In the genomic region with DNA sequence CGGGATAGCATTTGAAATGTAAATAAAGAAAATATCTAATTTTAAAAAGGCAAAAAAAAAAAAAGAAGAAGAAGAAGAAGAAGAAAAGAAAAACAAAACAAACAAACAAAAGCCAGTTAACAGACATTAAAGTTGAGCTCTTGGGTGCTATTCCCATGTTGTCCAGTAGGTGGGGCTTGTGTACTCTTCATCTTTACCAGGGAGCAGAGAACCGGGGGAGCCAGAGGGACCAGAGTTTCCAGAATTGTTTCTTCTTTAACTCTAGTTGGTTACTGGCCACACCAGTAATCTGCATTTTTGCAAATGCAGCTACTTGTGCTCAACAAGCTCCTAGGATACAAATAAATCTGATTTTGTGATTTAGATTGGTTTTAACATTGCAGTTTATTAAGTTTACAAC, we compare ENCODE assay signal across 9 mouse cellular contexts.
DNase-seq lines count a peak whose midpoint lies in the region; ATAC-seq and TF ChIP-seq lines count a peak whose summit lies in the region.
"Had no signal": no experiment of that assay in that cellular context is flagged by ENCODE, and none has a peak within 500 bp of the region (broad histone marks: within the 10 kb centered on the region; RNA-seq: fewer than 3 reads in every experiment).

No protein-coding gene starts in this region.

- H3K4me1 ChIP-seq in heart, adult 2 months (ENCODE audit: control insufficient read depth, insufficient read depth, low read length): no peaks in the 10 kb centered on the region
- H3K4me1 ChIP-seq in heart, embryonic 11.5 days (ENCODE audit: control insufficient read depth, insufficient read depth, low read length): no peaks in the 10 kb centered on the region
- no peaks in the 10 kb centered on the region for H3K4me1 ChIP-seq in bone marrow, adult 2 months (ENCODE audit: control insufficient read depth, insufficient read depth, low read length)
- H3K4me1 ChIP-seq in embryonic facial prominence, embryonic 10.5 days: no peaks in the 10 kb centered on the region
- H3K4me1 ChIP-seq in midbrain, embryonic 14.5 days (ENCODE audit: control insufficient read depth, insufficient read depth, low read length): no peaks in the 10 kb centered on the region
- H3K4me1 ChIP-seq: liver, embryonic 15.5 days had no signal

- no peak for ATAC-seq in heart, embryonic 11.5 days (replicated peaks; ENCODE audit: insufficient number of reproducible peaks, low FRiP score, low TSS enrichment)
- ATAC-seq in midbrain, embryonic 14.5 days (ENCODE audit: low FRiP score, low TSS enrichment): no peak

- no peak overlapping the region for H3K9ac ChIP-seq in heart, adult 2 months (ENCODE audit: low read depth, low read length)
- H3K9ac ChIP-seq in heart, embryonic 11.5 days (ENCODE audit: low read depth, low read length): no peak overlapping the region
- H3K9ac ChIP-seq in midbrain, embryonic 14.5 days (replicated peaks; ENCODE audit: low read length): no peak overlapping the region
- H3K9ac ChIP-seq: liver, embryonic 15.5 days had no signal

- TF ChIP-seq CTCF in heart, adult 2 months (IDR thresholded peaks at IDR 0.05): peak; percentile 88
- peak; percentile 49; the same call in 1 of the 2 replicates for TF ChIP-seq CTCF in bone marrow, adult 2 months (IDR thresholded peaks at IDR 0.05; ENCODE audit: control insufficient read depth, insufficient read depth, low read length)

- no peaks in the 10 kb centered on the region for H3K36me3 ChIP-seq in heart, adult 2 months (ENCODE audit: control insufficient read depth, insufficient read depth, low read length)
- no peaks in the 10 kb centered on the region for H3K36me3 ChIP-seq in heart, embryonic 11.5 days (ENCODE audit: control insufficient read depth, insufficient read depth, low read length)
- H3K36me3 ChIP-seq in embryonic facial prominence, embryonic 10.5 days (replicated peaks): no peaks in the 10 kb centered on the region
- H3K36me3 ChIP-seq in midbrain, embryonic 14.5 days (ENCODE audit: control insufficient read depth, insufficient read depth, low read length): no peaks in the 10 kb centered on the region
- H3K36me3 ChIP-seq: liver, embryonic 15.5 days had no signal

- WGBS in heart, adult 2 months: 0% methylated on average over 2 of the region's 2 CpGs
- 3% methylated on average over 2 of the region's 2 CpGs for WGBS in heart, embryonic 11.5 days (ENCODE audit: insufficient replicate concordance)
- 16% methylated on average over 2 of the region's 2 CpGs for WGBS in bone marrow, adult 2 months
- WGBS in embryonic facial prominence, embryonic 10.5 days: 10% methylated on average over 2 of the region's 2 CpGs
- WGBS in midbrain, embryonic 14.5 days: 18% methylated on average over 2 of the region's 2 CpGs

- DNase-seq in heart, adult 2 months: peak; percentile 36 to 41
- peak; percentile 71 for DNase-seq in embryonic facial prominence, embryonic 10.5 days (ENCODE audit: low spot score)
- DNase-seq in heart, postnatal 36 days: peak; percentile 52 to 56
- peak; percentile 17 to 65 for DNase-seq in layer of hippocampus, postnatal 25 days (ENCODE audit: extremely low spot score in 1 of 2, low spot score in 1 of 2)
- peak; percentile 88 for DNase-seq in midbrain, embryonic 14.5 days
- DNase-seq in telencephalon, adult 2 months (ENCODE audit: low read depth, low spot score): peak; percentile 18

- no peaks in the 10 kb centered on the region for H3K27me3 ChIP-seq in heart, adult 2 months (ENCODE audit: control insufficient read depth, insufficient read depth, low read length)
- no peaks in the 10 kb centered on the region for H3K27me3 ChIP-seq in heart, embryonic 11.5 days (ENCODE audit: control insufficient read depth, insufficient read depth, low read length)
- H3K27me3 ChIP-seq in embryonic facial prominence, embryonic 10.5 days (replicated peaks; ENCODE audit: low read depth, poor library complexity, severe bottlenecking): no peaks in the 10 kb centered on the region
- no peaks in the 10 kb centered on the region for H3K27me3 ChIP-seq in midbrain, embryonic 14.5 days (ENCODE audit: control insufficient read depth, insufficient read depth, low read length)
- H3K27me3 ChIP-seq: liver, embryonic 15.5 days had no signal

- no peak for TF ChIP-seq POLR2A in heart, adult 2 months (IDR thresholded peaks at IDR 0.05; ENCODE audit: insufficient read depth, low read depth, low read length)
- TF ChIP-seq POLR2A in bone marrow, adult 2 months (IDR thresholded peaks at IDR 0.05; ENCODE audit: borderline replicate concordance, control insufficient read depth, low read depth, low read length): no peak

- TF ChIP-seq EP300 in heart, adult 2 months (IDR thresholded peaks at IDR 0.05; ENCODE audit: insufficient read depth, low read depth, low read length): peak; percentile 65; the same call in 1 of the 2 replicates

- intact Hi-C loops in heart, adult 2 months (cut with DNase I): loop anchor here (2.0 to 5.0 kb wide), 2 partner anchors 191 to 295 kb away; partner anchors contain the start of gene Lum
- intact Hi-C loops in heart, postnatal 36 days (cut with DNase I): loop anchor here (1.0 to 5.0 kb wide), 2 partner anchors 191 to 294 kb away; partner anchors contain the start of gene Lum

- H3K9me3 ChIP-seq in heart, embryonic 11.5 days (replicated peaks; ENCODE audit: control insufficient read depth, low read length): no peaks in the 10 kb centered on the region
- H3K9me3 ChIP-seq in embryonic facial prominence, embryonic 10.5 days: no peaks in the 10 kb centered on the region
- no peaks in the 10 kb centered on the region for H3K9me3 ChIP-seq in midbrain, embryonic 14.5 days (ENCODE audit: control insufficient read depth, low read length)
- H3K9me3 ChIP-seq: liver, embryonic 15.5 days had no signal

- no peak overlapping the region; the same call in 1 of the 2 replicates for H3K27ac ChIP-seq in heart, adult 2 months
- H3K27ac ChIP-seq in heart, embryonic 11.5 days (ENCODE audit: low read depth, low read length): no peak overlapping the region
- no peak overlapping the region for H3K27ac ChIP-seq in bone marrow, adult 2 months (ENCODE audit: control insufficient read depth, insufficient read depth, low read depth, low read length, poor library complexity)
- H3K27ac ChIP-seq in embryonic facial prominence, embryonic 10.5 days (replicated peaks): no peak overlapping the region
- H3K27ac ChIP-seq in midbrain, embryonic 14.5 days (replicated peaks; ENCODE audit: low read depth, low read length): no peak overlapping the region
- H3K27ac ChIP-seq: liver, embryonic 15.5 days had no signal

- no peaks in the 10 kb centered on the region for H3K79me2 ChIP-seq in heart, adult 2 months (replicated peaks; ENCODE audit: control insufficient read depth, insufficient read depth, low read length)

- H3K4me3 ChIP-seq in heart, adult 2 months: no peak overlapping the region
- no peak overlapping the region for H3K4me3 ChIP-seq in heart, embryonic 11.5 days (ENCODE audit: low read depth, low read length)
- H3K4me3 ChIP-seq in bone marrow, adult 2 months (replicated peaks; ENCODE audit: control insufficient read depth, low read depth, low read length): no peak overlapping the region
- H3K4me3 ChIP-seq in embryonic facial prominence, embryonic 10.5 days: no peak overlapping the region
- H3K4me3 ChIP-seq in midbrain, embryonic 14.5 days (replicated peaks; ENCODE audit: low read depth, low read length): no peak overlapping the region
- H3K4me3 ChIP-seq: liver, embryonic 15.5 days had no signal

- no peak overlapping the region for H3K4me2 ChIP-seq in heart, embryonic 11.5 days
- H3K4me2 ChIP-seq in midbrain, embryonic 14.5 days (ENCODE audit: low read length): no peak overlapping the region
- H3K4me2 ChIP-seq: liver, embryonic 15.5 days had no signal

Comparison
In these comparisons a context has a peak if more than half of its experiments do, and no peak if none do; other contexts are left out.
1. DNase-seq: peak in every context shown above with its lines; median percentile 88 in midbrain, embryonic 14.5 days; 71 in embryonic facial prominence, embryonic 10.5 days; 54 in heart, postnatal 36 days; 41 in layer of hippocampus, postnatal 25 days; 38 in heart, adult 2 months; 18 in telencephalon, adult 2 months.